ENCODE assay signal across 26 mouse cellular contexts in genomic region chr4:89082838-89083237, GRCm38 (mm10).
"Had no signal": no experiment of that assay in that cellular context is flagged by ENCODE, and none has a peak within 500 bp of the region (broad histone marks: within the 10 kb centered on the region; RNA-seq: fewer than 3 reads in every experiment).

No protein-coding gene starts in this region.

- H3K9me3 ChIP-seq: heart, embryonic 13.5 days; heart, embryonic 15.5 days; hindbrain, embryonic 13.5 days; kidney, embryonic 15.5 days; limb, embryonic 13.5 days; limb, embryonic 15.5 days; liver, embryonic 12.5 days had no signal

- H3K36me3 ChIP-seq: heart, embryonic 13.5 days; heart, embryonic 15.5 days; hindbrain, embryonic 13.5 days; kidney, embryonic 15.5 days; limb, embryonic 13.5 days; limb, embryonic 15.5 days; liver, embryonic 12.5 days had no signal

- H3K27ac ChIP-seq: gastrocnemius, adult 2 months; heart, adult 2 months; heart, embryonic 13.5 days; heart, embryonic 15.5 days; hindbrain, embryonic 13.5 days; kidney, embryonic 15.5 days; kidney, postnatal 0 days; limb, embryonic 13.5 days; limb, embryonic 15.5 days; liver, embryonic 12.5 days; liver, embryonic 14.5 days had no signal

- H3K27me3 ChIP-seq: heart, embryonic 13.5 days; heart, embryonic 15.5 days; hindbrain, embryonic 13.5 days; kidney, embryonic 15.5 days; limb, embryonic 13.5 days; limb, embryonic 15.5 days; liver, embryonic 12.5 days had no signal

- H3K4me1 ChIP-seq: heart, embryonic 13.5 days; heart, embryonic 15.5 days; hindbrain, embryonic 13.5 days; kidney, embryonic 15.5 days; limb, embryonic 15.5 days; liver, embryonic 12.5 days had no signal

- H3K4me3 ChIP-seq: gastrocnemius, adult 2 months; heart, adult 2 months; heart, embryonic 13.5 days; heart, embryonic 15.5 days; hindbrain, embryonic 13.5 days; kidney, embryonic 15.5 days; limb, embryonic 13.5 days; limb, embryonic 15.5 days; liver, embryonic 12.5 days had no signal

- H3K9ac ChIP-seq: heart, embryonic 13.5 days; heart, embryonic 15.5 days; hindbrain, embryonic 13.5 days; kidney, embryonic 15.5 days; limb, embryonic 13.5 days; limb, embryonic 15.5 days; liver, embryonic 12.5 days; liver, embryonic 14.5 days had no signal

- H3K4me2 ChIP-seq: heart, embryonic 11.5 days; heart, embryonic 13.5 days; heart, embryonic 15.5 days; hindbrain, embryonic 13.5 days; kidney, embryonic 15.5 days; limb, embryonic 13.5 days; limb, embryonic 15.5 days; liver, embryonic 12.5 days had no signal

- ATAC-seq: hindbrain, embryonic 16.5 days; inflammation-experienced regulatory T-cells, adult 6 months; liver, embryonic 12.5 days had no signal

- DNase-seq: gastrocnemius, adult 2 months; gastrocnemius, postnatal 10 days; gastrocnemius, postnatal 36 days; heart, adult 2 months; heart, postnatal 14 days; heart, postnatal 36 days; kidney, adult 11 months; kidney, adult 2 months; kidney, adult 9 months; kidney, postnatal 14 days; kidney, postnatal 36 days; layer of hippocampus, adult 9-11 months; layer of hippocampus, postnatal 36 days; left cerebral cortex, postnatal 4 days had no signal
